Comparison of ENCODE assay signal across 28 mouse cellular contexts in the genomic region with DNA sequence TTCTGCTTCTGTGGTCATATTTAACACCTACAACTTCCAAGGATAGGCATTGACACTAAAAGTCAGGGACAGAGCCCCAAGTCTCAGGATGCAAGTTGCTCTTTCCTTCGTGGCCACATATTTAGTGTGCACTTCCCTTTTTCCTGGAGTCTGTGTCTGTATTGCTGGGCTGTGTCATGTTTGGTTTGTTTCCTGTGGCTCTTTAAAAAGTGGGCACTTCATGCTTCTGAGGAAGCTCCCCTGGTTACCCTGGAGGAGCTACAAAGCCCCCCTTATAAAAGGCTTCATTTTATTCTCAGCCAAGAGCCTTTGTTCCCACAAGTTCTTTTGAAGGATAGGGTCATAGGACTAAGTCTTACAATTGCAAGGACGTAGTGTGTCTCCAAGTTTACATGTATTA. TPM values are rescaled to one million over a fixed set of nuclear protein-coding genes. Genes with fewer than 3 reads are reported as not detected.
DNase-seq lines count a peak whose midpoint lies in the region; ATAC-seq and TF ChIP-seq lines count a peak whose summit lies in the region.
"Had no signal": no experiment of that assay in that cellular context is flagged by ENCODE, and none has a peak within 500 bp of the region (broad histone marks: within the 10 kb centered on the region; RNA-seq: fewer than 3 reads in every experiment).

No protein-coding gene starts in this region.

- no peak overlapping the region for H3K9ac ChIP-seq in forebrain, postnatal 0 days
- H3K9ac ChIP-seq in forebrain, embryonic 14.5 days (ENCODE audit: low read length) = no peak overlapping the region
- H3K9ac ChIP-seq in hindbrain, postnatal 0 days (replicated peaks; ENCODE audit: low read length) = no peak overlapping the region
- no peak overlapping the region for H3K9ac ChIP-seq in hindbrain, embryonic 14.5 days
- H3K9ac ChIP-seq: embryonic facial prominence, embryonic 12.5 days; forebrain, embryonic 13.5 days had no signal

- no peak overlapping the region for H3K4me3 ChIP-seq in forebrain, postnatal 0 days (ENCODE audit: low read depth, low read length)
- no peak overlapping the region for H3K4me3 ChIP-seq in forebrain, embryonic 14.5 days (ENCODE audit: low read depth, low read length)
- no peak overlapping the region for H3K4me3 ChIP-seq in hindbrain, postnatal 0 days (ENCODE audit: low read length)
- H3K4me3 ChIP-seq in hindbrain, embryonic 14.5 days (replicated peaks; ENCODE audit: low read length) = no peak overlapping the region
- H3K4me3 ChIP-seq: embryonic facial prominence, embryonic 10.5 days; embryonic facial prominence, embryonic 12.5 days; forebrain, embryonic 13.5 days had no signal

- no peaks in the 10 kb centered on the region for H3K4me1 ChIP-seq in forebrain, postnatal 0 days (ENCODE audit: insufficient read depth)
- peaks cover 7% of the 10 kb centered on the region for H3K4me1 ChIP-seq in forebrain, embryonic 14.5 days (ENCODE audit: control insufficient read depth, insufficient read depth, low read length)
- H3K4me1 ChIP-seq in hindbrain, postnatal 0 days (ENCODE audit: insufficient read depth, low read length) = peaks cover 13% of the 10 kb centered on the region
- H3K4me1 ChIP-seq in hindbrain, embryonic 14.5 days (replicated peaks; ENCODE audit: control insufficient read depth, insufficient read depth, low read length) = no peaks in the 10 kb centered on the region
- H3K4me1 ChIP-seq: embryonic facial prominence, embryonic 12.5 days had no signal

- H3K4me2 ChIP-seq in forebrain, postnatal 0 days (ENCODE audit: low read depth) = no peak overlapping the region
- no peak overlapping the region for H3K4me2 ChIP-seq in forebrain, embryonic 14.5 days (ENCODE audit: low read length)
- H3K4me2 ChIP-seq in hindbrain, postnatal 0 days (ENCODE audit: low read depth, low read length) = no peak overlapping the region
- H3K4me2 ChIP-seq in hindbrain, embryonic 14.5 days (replicated peaks) = no peak overlapping the region
- H3K4me2 ChIP-seq: embryonic facial prominence, embryonic 12.5 days; forebrain, embryonic 13.5 days had no signal

- intact Hi-C loops in heart, postnatal 25 days (cut with DNase I) = no loop called here

- no peaks in the 10 kb centered on the region for H3K27me3 ChIP-seq in forebrain, postnatal 0 days (ENCODE audit: insufficient read depth, low read length)
- no peaks in the 10 kb centered on the region for H3K27me3 ChIP-seq in forebrain, embryonic 14.5 days (replicated peaks; ENCODE audit: control insufficient read depth, insufficient read depth, low read length)
- H3K27me3 ChIP-seq in hindbrain, postnatal 0 days (ENCODE audit: insufficient read depth, low read length) = no peaks in the 10 kb centered on the region
- H3K27me3 ChIP-seq in hindbrain, embryonic 14.5 days (ENCODE audit: control insufficient read depth, insufficient read depth, low read length) = no peaks in the 10 kb centered on the region
- H3K27me3 ChIP-seq: embryonic facial prominence, embryonic 12.5 days; forebrain, embryonic 13.5 days had no signal

- DNase-seq in forebrain, postnatal 0 days = no peak
- DNase-seq in forebrain, embryonic 14.5 days (ENCODE audit: low spot score) = no peak
- DNase-seq in hindbrain, postnatal 0 days (ENCODE audit: low spot score) = peak; percentile 24
- no peak for DNase-seq in hindbrain, embryonic 14.5 days (ENCODE audit: low spot score)
- DNase-seq in heart, postnatal 25 days (ENCODE audit: low spot score) = no peak
- DNase-seq: adrenal gland, adult 2 months; adrenal gland, postnatal 10 days; adrenal gland, postnatal 25 days; B cell, adult 2 months; cerebellum, adult 11 months; cerebellum, adult 18-20 months; cerebellum, adult 8-10 months; cerebellum, adult 9-11 months; cerebellum, postnatal 14 days; cerebellum, postnatal 36 days had no signal

- no peaks in the 10 kb centered on the region for H3K36me3 ChIP-seq in forebrain, postnatal 0 days (ENCODE audit: insufficient read depth)
- H3K36me3 ChIP-seq in forebrain, embryonic 14.5 days (ENCODE audit: control insufficient read depth, insufficient read depth, low read length) = no peaks in the 10 kb centered on the region
- no peaks in the 10 kb centered on the region for H3K36me3 ChIP-seq in hindbrain, postnatal 0 days (ENCODE audit: insufficient read depth, low read length)
- H3K36me3 ChIP-seq in hindbrain, embryonic 14.5 days (replicated peaks; ENCODE audit: control insufficient read depth, insufficient read depth) = no peaks in the 10 kb centered on the region
- H3K36me3 ChIP-seq: embryonic facial prominence, embryonic 10.5 days; embryonic facial prominence, embryonic 12.5 days; G1E had no signal

- H3K27ac ChIP-seq in forebrain, postnatal 0 days (ENCODE audit: low read depth, low read length) = no peak overlapping the region
- H3K27ac ChIP-seq in forebrain, embryonic 14.5 days (ENCODE audit: low read depth, low read length) = no peak overlapping the region
- H3K27ac ChIP-seq in hindbrain, postnatal 0 days = no peak overlapping the region
- no peak overlapping the region for H3K27ac ChIP-seq in hindbrain, embryonic 14.5 days
- H3K27ac ChIP-seq: embryonic facial prominence, embryonic 10.5 days; embryonic facial prominence, embryonic 12.5 days; forebrain, embryonic 13.5 days had no signal

- WGBS in forebrain, postnatal 0 days = 51% methylated on average over 2 of the region's 2 CpGs
- 53% methylated on average over 2 of the region's 2 CpGs for WGBS in forebrain, embryonic 14.5 days
- 39% methylated on average over 2 of the region's 2 CpGs for WGBS in hindbrain, postnatal 0 days
- 50% methylated on average over 2 of the region's 2 CpGs for WGBS in hindbrain, embryonic 14.5 days

- no peak for TF ChIP-seq CTCF in forebrain, postnatal 0 days (IDR thresholded peaks at IDR 0.05; ENCODE audit: low read depth)
- no peak for TF ChIP-seq CTCF in hindbrain, postnatal 0 days (IDR thresholded peaks at IDR 0.05; ENCODE audit: low read depth)

- peak; percentile 42; the same call in 1 of the 2 replicates for ATAC-seq in forebrain, postnatal 0 days
- ATAC-seq in forebrain, embryonic 14.5 days = no peak
- ATAC-seq in hindbrain, postnatal 0 days = peak; percentile 55
- ATAC-seq in hindbrain, embryonic 14.5 days (ENCODE audit: low FRiP score) = no peak
- peak; percentile 60; the same call in 1 of the 2 replicates for ATAC-seq in common myeloid progenitor, adult 5-6 weeks (replicated peaks; ENCODE audit: low read depth, poor library complexity, severe bottlenecking)
- ATAC-seq: CD4-positive, CD25-positive, alpha-beta regulatory T cell, adult 4 months; forebrain, embryonic 13.5 days; forebrain, embryonic 16.5 days had no signal

- no peaks in the 10 kb centered on the region for H3K9me3 ChIP-seq in forebrain, postnatal 0 days (ENCODE audit: low read length)
- H3K9me3 ChIP-seq in forebrain, embryonic 14.5 days (replicated peaks; ENCODE audit: control insufficient read depth, low read length) = no peaks in the 10 kb centered on the region
- no peaks in the 10 kb centered on the region for H3K9me3 ChIP-seq in hindbrain, postnatal 0 days (ENCODE audit: low read length)
- no peaks in the 10 kb centered on the region for H3K9me3 ChIP-seq in hindbrain, embryonic 14.5 days (ENCODE audit: control insufficient read depth, low read length)
- H3K9me3 ChIP-seq: embryonic facial prominence, embryonic 10.5 days; embryonic facial prominence, embryonic 12.5 days; forebrain, embryonic 13.5 days; G1E had no signal

RNA-seq across cellular contexts. Expression of a gene that starts 34.3 kb away (rescaled TPM):
- total RNA-seq in forebrain, postnatal 0 days (2014; rRNA removed) = 88.8 and 98.3 TPM in 2 replicates
- polyA plus RNA-seq in forebrain, postnatal 0 days (2015; fragmentation: Nextera tagmentation; extraction: Ambion mirVana) = 73.1 and 101 TPM in 2 replicates
- 53.1 and 64.5 TPM in 2 replicates for polyA plus RNA-seq in forebrain, embryonic 14.5 days (2014; fragmentation: Nextera tagmentation; extraction: Ambion mirVana)
- 77.1 and 80.8 TPM in 2 replicates for total RNA-seq in hindbrain, postnatal 0 days (2014; rRNA removed)
- polyA plus RNA-seq in hindbrain, postnatal 0 days (2015; fragmentation: Nextera tagmentation; extraction: Ambion mirVana) = 103 and 113 TPM in 2 replicates
- 84.4 and 96.1 TPM in 2 replicates for polyA plus RNA-seq in hindbrain, embryonic 14.5 days (2014; fragmentation: Nextera tagmentation; extraction: Ambion mirVana)
- total RNA-seq in common myeloid progenitor, adult 5-6 weeks (2017) = 11.9 and 13.7 TPM in 2 replicates
- 100 to 1,000 TPM; 112 to 119 TPM for total RNA-seq in heart, postnatal 25 days (2021)

RNA-seq across cellular contexts. Expression of a gene that starts 45.9 kb away (rescaled TPM):
- total RNA-seq in forebrain, postnatal 0 days (2014; rRNA removed) = 0.10 TPM in 1 of 2 replicates, not detected in the other
- polyA plus RNA-seq in forebrain, postnatal 0 days (2015; fragmentation: Nextera tagmentation; extraction: Ambion mirVana) = 0.35 TPM in 1 of 2 replicates, not detected in the other
- polyA plus RNA-seq in forebrain, embryonic 14.5 days (2014; fragmentation: Nextera tagmentation; extraction: Ambion mirVana) = not detected in 2 replicates
- total RNA-seq in hindbrain, postnatal 0 days (2014; rRNA removed) = not detected in 2 replicates
- polyA plus RNA-seq in hindbrain, postnatal 0 days (2015; fragmentation: Nextera tagmentation; extraction: Ambion mirVana) = not detected in 2 replicates
- 0.26 TPM in 1 of 2 replicates, not detected in the other for polyA plus RNA-seq in hindbrain, embryonic 14.5 days (2014; fragmentation: Nextera tagmentation; extraction: Ambion mirVana)
- not detected in 2 replicates for total RNA-seq in common myeloid progenitor, adult 5-6 weeks (2017)
- not detected for total RNA-seq in heart, postnatal 25 days (2021)
- total RNA-seq: adrenal gland, adult 2 months; adrenal gland, postnatal 10 days; adrenal gland, postnatal 25 days; adrenal gland, postnatal 4 days; CH12.LX had no signal
- polyA plus RNA-seq: adrenal gland, adult 2 months; brain, embryonic 14.5 days; cortical plate, adult 2 months; embryonic facial prominence, embryonic 10.5 days; embryonic facial prominence, embryonic 12.5 days; forebrain, embryonic 11.5 days; forebrain, embryonic 13.5 days; forebrain, embryonic 16.5 days; G1E had no signal

RNA-seq across cellular contexts. Expression of a gene that starts 51.8 kb away (rescaled TPM):
- not detected in 2 replicates for total RNA-seq in forebrain, postnatal 0 days (2014; rRNA removed)
- polyA plus RNA-seq in forebrain, postnatal 0 days (2015; fragmentation: Nextera tagmentation; extraction: Ambion mirVana) = not detected in 2 replicates
- polyA plus RNA-seq in forebrain, embryonic 14.5 days (2014; fragmentation: Nextera tagmentation; extraction: Ambion mirVana) = not detected in 2 replicates
- not detected in 2 replicates for total RNA-seq in hindbrain, postnatal 0 days (2014; rRNA removed)
- not detected in 2 replicates for polyA plus RNA-seq in hindbrain, postnatal 0 days (2015; fragmentation: Nextera tagmentation; extraction: Ambion mirVana)
- not detected in 2 replicates for polyA plus RNA-seq in hindbrain, embryonic 14.5 days (2014; fragmentation: Nextera tagmentation; extraction: Ambion mirVana)
- not detected in 2 replicates for total RNA-seq in common myeloid progenitor, adult 5-6 weeks (2017)
- not detected for total RNA-seq in heart, postnatal 25 days (2021)
- total RNA-seq: adrenal gland, adult 2 months; adrenal gland, postnatal 25 days; CH12.LX had no signal
- polyA plus RNA-seq: adrenal gland, adult 2 months; brain, embryonic 14.5 days; CD4-positive, CD25-positive, alpha-beta regulatory T cell, adult 4 months; cortical plate, adult 2 months; embryonic facial prominence, embryonic 10.5 days; embryonic facial prominence, embryonic 12.5 days; embryonic facial prominence, embryonic 14.5 days; forebrain, embryonic 11.5 days; forebrain, embryonic 13.5 days; forebrain, embryonic 16.5 days; G1E had no signal

Comparison
In these comparisons a context has a peak if more than half of its experiments do, and no peak if none do; other contexts are left out.
1. ATAC-seq: peak in forebrain, postnatal 0 days (single experiment), hindbrain, postnatal 0 days (single experiment) and common myeloid progenitor, adult 5-6 weeks (single experiment); none in forebrain, embryonic 14.5 days (single experiment) and hindbrain, embryonic 14.5 days (single experiment).